Mouse (Mus musculus) R1 (cell line): ENCODE results near the gene Nsd1.
"Not testable (repeated sequence)": the region's sequence is repeated elsewhere in the genome, so short reads cannot be mapped to it uniquely, and the experiment has no call there.

Experiments used
- DNase-seq: peaks from one replicate; pipeline ENCODE4 v3.0.0-alpha.2; 2018; ENCODE audit warnings: low read depth, low spot score

The Nsd1 gene

GRCm38 (mm10) chr13:55190121-55190868 lies 19.3 kb upstream of the Nsd1 start:
- peak; percentile 100 for DNase-seq

GRCm38 (mm10) chr13:55191535-55191934 lies 18.0 kb upstream of the Nsd1 start:
- peak; percentile 64 for DNase-seq

GRCm38 (mm10) chr13:55202758-55203157 lies 6.8 kb upstream of the Nsd1 start:
- not testable (repeated sequence) for DNase-seq

GRCm38 (mm10) chr13:55203740-55204139 lies 5.8 kb upstream of the Nsd1 start:
- DNase-seq, result peak; percentile 85

GRCm38 (mm10) chr13:55204667-55205389 lies 4.8 kb upstream of the Nsd1 start:
- DNase-seq, result peak; percentile 50

- DNase-seq, result peak; percentile 95
Observed at GRCm38 (mm10) chr13:55205448-55206205, 4.0 kb upstream of the Nsd1 start.

- peak; percentile 73 for DNase-seq
Observed at GRCm38 (mm10) chr13:55208837-55209648, 539 bp upstream of the Nsd1 start.

GRCm38 (mm10) chr13:55210193-55210970 lies 800 bp downstream of the Nsd1 start:
- DNase-seq, result peak; percentile 72

- DNase-seq, result peak; percentile 74
Observed at GRCm38 (mm10) chr13:55210971-55211220, 1.3 kb downstream of the Nsd1 start.

GRCm38 (mm10) chr13:55211221-55212010 lies 1.8 kb downstream of the Nsd1 start:
- DNase-seq, result peak; percentile 91

GRCm38 (mm10) chr13:55212011-55212360 lies 2.4 kb downstream of the Nsd1 start:
- no peak for DNase-seq

- peak; percentile 69 for DNase-seq
Observed at GRCm38 (mm10) chr13:55212361-55213137, 3.0 kb downstream of the Nsd1 start.

- no peak for DNase-seq
Observed at GRCm38 (mm10) chr13:55213138-55213806, 3.7 kb downstream of the Nsd1 start.

- DNase-seq, result no peak
Observed at GRCm38 (mm10) chr13:55224364-55224763, 14.8 kb downstream of the Nsd1 start.

- DNase-seq, result no peak
Observed at GRCm38 (mm10) chr13:55230701-55231100, 21.1 kb downstream of the Nsd1 start.

GRCm38 (mm10) chr13:55243205-55243604 lies 33.6 kb downstream of the Nsd1 start:
- DNase-seq, result peak; percentile 44

GRCm38 (mm10) chr13:55247293-55248030 lies 37.9 kb downstream of the Nsd1 start:
- DNase-seq, result peak; percentile 98

- peak; percentile 90 for DNase-seq
Observed at GRCm38 (mm10) chr13:55249246-55249645, 39.7 kb downstream of the Nsd1 start.
